Mouse (Mus musculus) ES-Bruce4 (cell line): ENCODE measurements around the gene Prl3a1. TPM values are rescaled to one million over a fixed set of nuclear protein-coding genes. Genes with fewer than 3 reads are reported as not detected.

ENCODE experiments used
- H3K27ac ChIP-seq: 2 replicates; pipeline ENCODE4 v1.5.1; 2012; ENCODE audit warnings: low read length, inconsistent platforms; ENCODE audit not compliant: insufficient read depth
- H3K27me3 ChIP-seq: 2 replicates; pipeline ENCODE4 v1.6.1; 2012; ENCODE audit warnings: mild to moderate bottlenecking, low read length, inconsistent platforms; ENCODE audit not compliant: control insufficient read depth, poor library complexity, insufficient read depth, severe bottlenecking
- H3K36me3 ChIP-seq: 2 replicates; pipeline ENCODE4 v1.6.1; 2012; ENCODE audit warnings: inconsistent platforms, mild to moderate bottlenecking, low read length, moderate library complexity; ENCODE audit not compliant: control insufficient read depth, poor library complexity, insufficient read depth, severe bottlenecking
- H3K4me1 ChIP-seq: one replicate; pipeline ENCODE4 v1.8.1; 2011; ENCODE audit warnings: low read length; ENCODE audit not compliant: control insufficient read depth, insufficient read depth
- H3K4me3 ChIP-seq: 2 replicates; pipeline ENCODE4 v1.5.1; 2011; ENCODE audit warnings: low read depth, mild to moderate bottlenecking, low read length
- H3K9ac ChIP-seq: 2 replicates; pipeline ENCODE4 v1.6.1; 2012; ENCODE audit warnings: low read depth, mild to moderate bottlenecking, inconsistent platforms; ENCODE audit not compliant: poor library complexity, severe bottlenecking
- H3K9me3 ChIP-seq: replicated peaks from 2 replicates; pipeline ENCODE4 v1.6.1; 2012; ENCODE audit warnings: mild to moderate bottlenecking, low read length, inconsistent platforms; ENCODE audit not compliant: control insufficient read depth, poor library complexity, insufficient read depth, severe bottlenecking
- CTCF ChIP-seq: IDR thresholded peaks from one replicate; pipeline ENCODE4 v1.8.1; 2011; ENCODE audit warnings: low read depth, low read length
- EP300 ChIP-seq: IDR thresholded peaks from 2 replicates; pipeline ENCODE4 v1.6.1; 2011; ENCODE audit warnings: low read depth, low read length; ENCODE audit not compliant: insufficient read depth
- POLR2A ChIP-seq: IDR thresholded peaks from one replicate; pipeline ENCODE4 v1.8.1; 2011; ENCODE audit warnings: low read length; ENCODE audit not compliant: insufficient read depth
- polyA plus RNA-seq: library from polyadenylated mRNA; stranded (reverse); fragments of >200 nt; gene quantifications from 2 replicates; pipeline ENCODE4 v1.2.4, GENCODE M21; 2011; ENCODE audit warnings: low read depth; ENCODE audit not compliant: missing spikeins, insufficient read depth, insufficient read length

Gene Prl3a1
- not detected in 2 replicates for polyA plus RNA-seq

GRCm38 (mm10) chr13:27259136-27259535 is at the start of gene Prl3a1:
Prl3a1 (plus strand) TSS chr13:27259436.
- TF ChIP-seq EP300: no peak
- no peak for TF ChIP-seq CTCF
- TF ChIP-seq POLR2A: no peak
- no peaks in the 10 kb centered on the region for H3K4me1 ChIP-seq
- no peaks in the 10 kb centered on the region for H3K27me3 ChIP-seq
- no peak within 1 kb of the TSS for H3K9ac ChIP-seq
- H3K36me3 ChIP-seq: no peaks in the 10 kb centered on the region
- H3K27ac ChIP-seq: no peak within 1 kb of the TSS
- H3K9me3 ChIP-seq: no peaks in the 10 kb centered on the region
- no peak within 1 kb of the TSS for H3K4me3 ChIP-seq

DNA sequence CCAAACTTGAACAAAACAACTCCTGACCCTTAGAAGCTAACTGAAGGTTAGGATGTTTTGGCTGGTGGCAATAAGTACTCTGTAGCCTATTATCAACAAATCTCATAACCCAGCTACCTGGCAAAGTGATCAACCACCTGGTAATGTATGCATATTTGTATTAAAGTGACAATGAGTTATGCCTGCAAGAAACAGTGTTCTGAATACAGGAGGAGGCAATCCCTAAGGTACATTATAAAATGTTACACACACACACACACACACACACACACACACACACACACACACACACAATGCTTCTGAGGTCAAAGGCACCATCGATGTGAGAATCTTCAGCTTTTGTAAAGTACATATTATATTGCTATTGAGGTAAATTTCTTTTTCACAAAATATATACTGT is 17.7 kb upstream of the Prl3a1 start, which contains the start of gene Prl3b1:
TSS of gene Prl3b1 (plus strand) at position 301 of the 400 bp plus-strand sequence.
- TF ChIP-seq POLR2A: no peak
- TF ChIP-seq CTCF: no peak
- no peak for TF ChIP-seq EP300
- H3K36me3 ChIP-seq: no peaks in the 10 kb centered on the region
- H3K9me3 ChIP-seq: no peaks in the 10 kb centered on the region
- H3K9ac ChIP-seq: no peak within 1 kb of the TSS
- no peaks in the 10 kb centered on the region for H3K27me3 ChIP-seq
- no peaks in the 10 kb centered on the region for H3K4me1 ChIP-seq
- no peak within 1 kb of the TSS for H3K4me3 ChIP-seq
- H3K27ac ChIP-seq: no peak within 1 kb of the TSS

GRCm38 (mm10) chr13:27312334-27313225 is 53.3 kb downstream of the Prl3a1 start, which contains the start of gene Prl6a1:
Prl6a1 (plus strand) TSS chr13:27312627.
- Histone ChIP-seq H3K4me1 (no peaks in the 10 kb centered on the region), H3K27me3 (no peaks in the 10 kb centered on the region), H3K27ac (no peak within 1 kb of the TSS), H3K9ac (no peak within 1 kb of the TSS), H3K36me3 (no peaks in the 10 kb centered on the region), H3K4me3 (no peak within 1 kb of the TSS), H3K9me3 (no peaks in the 10 kb centered on the region)
- no peak for TF ChIP-seq EP300
- TF ChIP-seq CTCF: no peak
- no peak for TF ChIP-seq POLR2A

Other genes starting within 250 kb of the Prl3a1 start
- gene Prl, start 201.9 kb upstream of the Prl3a1 start, polyA plus RNA-seq: not detected in 2 replicates
- not detected in 2 replicates for gene Prl3d1, start 165.2 kb upstream of the Prl3a1 start, polyA plus RNA-seq
- not detected in 2 replicates for gene Prl3d2, start 137.7 kb upstream of the Prl3a1 start, polyA plus RNA-seq
- not detected in 2 replicates for gene Prl3d3, start 102.6 kb upstream of the Prl3a1 start, polyA plus RNA-seq
- gene Prl3c1, start 62.8 kb upstream of the Prl3a1 start, polyA plus RNA-seq: not detected in 2 replicates
- 6.4 and 13.7 TPM in 2 replicates for gene Prl3b1, start 17.6 kb upstream of the Prl3a1 start, polyA plus RNA-seq
- gene Prl6a1, start 53.2 kb downstream of the Prl3a1 start, polyA plus RNA-seq: not detected in 2 replicates
- 1.0 and 2.0 TPM in 2 replicates for gene Prl8a2, start 86.2 kb downstream of the Prl3a1 start, polyA plus RNA-seq
- 3.6 and 11.0 TPM in 2 replicates for gene Prl2b1, start 131.4 kb downstream of the Prl3a1 start, polyA plus RNA-seq
- 1.2 TPM in 1 of 2 replicates, not detected in the other for gene Prl8a6, start 179.3 kb downstream of the Prl3a1 start, polyA plus RNA-seq